Mouse (Mus musculus): ENCODE measurements around the gene Ehbp1l1. TPM values are rescaled to one million over a fixed set of nuclear protein-coding genes. Genes with fewer than 3 reads are reported as not detected.

Gene Ehbp1l1
- polyA plus RNA-seq, 1 experiment, result 73.8 TPM

DNA sequence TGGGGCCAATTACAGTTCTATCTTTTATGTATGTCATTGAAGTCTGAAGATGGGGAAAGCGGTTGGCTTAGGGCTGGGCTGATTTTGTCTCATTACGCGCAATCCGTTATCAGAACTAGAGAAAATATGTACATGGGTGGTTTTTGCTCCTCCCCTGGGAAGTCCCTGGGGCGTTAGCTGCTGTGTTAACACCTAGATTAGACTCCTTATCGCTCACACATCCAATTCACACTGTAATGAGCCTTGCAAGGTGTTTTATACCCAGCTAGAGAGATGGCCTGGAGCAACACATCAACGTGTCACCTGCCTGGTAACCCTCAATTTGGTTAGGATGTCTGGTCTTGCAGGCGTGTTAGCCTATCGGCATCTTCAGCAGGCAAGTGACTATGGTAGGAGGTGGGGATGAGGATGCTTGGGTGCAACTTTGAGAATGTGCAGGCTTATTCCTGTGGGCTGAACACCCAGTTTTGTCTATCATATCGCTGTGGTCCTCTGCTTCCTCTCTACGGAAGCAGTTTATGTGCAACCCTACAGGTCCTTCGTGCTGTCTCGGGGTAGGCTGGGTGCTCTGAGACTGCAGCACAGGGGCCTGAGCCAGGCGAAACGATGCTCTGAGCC lies 953 bp upstream of the Ehbp1l1 start:
- Histone ChIP-seq H3K4me3 (replicated peaks; ENCODE audit: extremely low read depth, low read depth, low read length) (peak overlapping the region; percentile 46), H3K4me1 (ENCODE audit: control insufficient read depth, insufficient read depth, low read length) (peaks cover 34% of the 10 kb centered on the region)
- TF ChIP-seq CTCF (IDR thresholded peaks at IDR 0.05; ENCODE audit: insufficient read depth, low read length) (no peak), POLR2A (IDR thresholded peaks at IDR 0.05; ENCODE audit: borderline replicate concordance, extremely low read depth, low read depth, low read length) (no peak)
- WGBS, result 37% methylated on average over 15 of the region's 15 CpGs
- DNase-seq, result no peak

DNA sequence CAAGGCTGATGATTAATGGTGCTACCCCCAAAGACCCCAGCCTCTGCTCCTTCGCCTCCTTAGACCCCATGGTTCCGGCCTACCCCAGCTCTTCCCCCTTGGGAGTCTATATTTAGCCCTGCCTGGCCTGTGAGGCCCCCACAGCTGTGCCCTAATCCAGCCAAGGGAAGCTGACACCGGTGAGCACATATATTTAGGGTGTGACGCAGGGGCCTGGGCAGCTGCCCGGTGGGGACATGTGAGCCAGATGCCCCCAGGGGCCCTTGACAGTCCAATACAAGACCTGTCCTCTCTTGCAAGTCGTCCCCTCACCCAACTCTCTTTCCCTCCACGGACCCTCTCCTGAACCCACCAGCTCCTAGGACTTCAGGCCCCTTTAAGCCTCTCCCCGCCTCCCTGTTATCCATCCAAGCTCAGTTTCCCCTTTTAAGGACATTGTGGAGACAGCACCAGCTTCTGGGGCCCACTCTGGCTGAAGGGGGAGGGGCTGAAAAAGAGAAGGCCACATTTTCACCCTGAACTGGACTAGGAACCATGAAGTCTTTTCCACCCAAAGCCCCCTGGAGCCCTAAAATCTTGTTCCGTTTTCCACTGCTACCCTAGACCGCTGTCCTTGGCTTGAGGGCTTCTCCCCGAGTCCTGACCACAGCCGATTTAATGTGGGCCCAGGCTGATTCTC lies 949 bp downstream of the Ehbp1l1 start:
- Histone ChIP-seq H3K4me1 (ENCODE audit: control insufficient read depth, insufficient read depth, low read length) (peaks cover 29% of the 10 kb centered on the region), H3K4me3 (replicated peaks; ENCODE audit: extremely low read depth, low read depth, low read length) (peak overlapping the region; percentile 79)
- TF ChIP-seq POLR2A (IDR thresholded peaks at IDR 0.05; ENCODE audit: borderline replicate concordance, extremely low read depth, low read depth, low read length) (no peak), CTCF (IDR thresholded peaks at IDR 0.05; ENCODE audit: insufficient read depth, low read length) (no peak)
- 31% methylated on average over 12 of the region's 12 CpGs for WGBS
- DNase-seq, result no peak

DNA sequence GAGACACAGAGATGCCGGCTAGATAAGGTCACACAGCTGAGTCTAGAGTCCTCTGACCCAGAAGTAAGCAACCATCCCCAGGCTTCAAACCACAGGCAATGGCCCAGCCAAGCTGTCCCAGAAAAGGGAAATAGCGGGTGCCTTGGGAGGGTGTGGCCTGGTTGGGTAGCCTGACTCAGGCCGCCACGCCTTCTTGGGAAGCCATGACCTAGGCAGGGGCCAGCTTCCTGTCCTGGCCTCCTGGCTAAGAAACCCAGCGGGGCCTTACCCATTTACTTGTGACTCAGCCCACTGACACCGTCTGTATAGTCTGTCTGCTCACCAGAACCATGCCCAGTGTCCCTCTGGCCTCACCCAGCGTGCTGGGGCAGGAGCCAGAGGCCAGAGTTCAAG lies 1.6 kb downstream of the Ehbp1l1 start:
- Histone ChIP-seq H3K4me3 (replicated peaks; ENCODE audit: extremely low read depth, low read depth, low read length) (peak overlapping the region; percentile 79), H3K4me1 (ENCODE audit: control insufficient read depth, insufficient read depth, low read length) (peaks cover 29% of the 10 kb centered on the region)
- no peak for TF ChIP-seq CTCF (IDR thresholded peaks at IDR 0.05; ENCODE audit: insufficient read depth, low read length)
- TF ChIP-seq POLR2A (IDR thresholded peaks at IDR 0.05; ENCODE audit: borderline replicate concordance, extremely low read depth, low read depth, low read length), result peak; percentile 64; the same call in 1 of the 2 replicates
- WGBS, result 19% methylated on average over 7 of the region's 7 CpGs
- peak; percentile 68 for DNase-seq

DNA sequence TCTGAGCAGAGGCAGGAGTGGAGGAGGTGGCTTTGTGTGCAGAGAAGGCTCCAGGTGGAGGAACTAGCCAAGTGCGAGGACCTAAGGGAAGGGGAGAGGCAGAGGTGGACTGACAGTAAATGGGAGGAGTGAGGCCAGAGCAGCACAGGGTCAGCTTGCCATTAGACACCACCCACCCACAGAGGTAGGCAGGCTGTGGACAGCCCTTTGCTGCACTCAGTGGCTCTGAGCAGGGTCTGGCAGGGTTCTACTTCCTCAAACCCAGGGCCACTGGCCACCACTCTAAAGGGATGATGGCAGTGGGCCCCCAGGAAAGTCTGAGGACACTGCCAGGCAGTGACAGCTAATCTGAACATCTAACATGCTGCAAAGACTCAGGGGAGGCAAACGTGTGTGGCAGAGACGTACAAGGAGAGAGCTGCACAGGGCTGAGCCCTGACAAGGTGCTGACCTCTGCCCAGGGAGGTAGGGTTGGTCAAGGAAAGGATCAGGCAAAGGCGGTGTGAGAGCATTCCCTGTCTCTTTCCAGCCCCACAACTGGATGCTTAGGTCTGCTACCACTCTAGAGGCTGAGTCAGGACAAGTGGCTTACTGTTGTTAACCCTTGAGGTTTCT lies 2.1 kb downstream of the Ehbp1l1 start:
- H3K4me3 ChIP-seq (replicated peaks; ENCODE audit: extremely low read depth, low read depth, low read length), result peak overlapping the region; percentile 79
- no peak for DNase-seq
- peaks cover 29% of the 10 kb centered on the region for H3K4me1 ChIP-seq (ENCODE audit: control insufficient read depth, insufficient read depth, low read length)
- TF ChIP-seq POLR2A (IDR thresholded peaks at IDR 0.05; ENCODE audit: borderline replicate concordance, extremely low read depth, low read depth, low read length) (no peak), CTCF (IDR thresholded peaks at IDR 0.05; ENCODE audit: insufficient read depth, low read length) (no peak)
- 41% methylated on average over 4 of the region's 4 CpGs for WGBS

DNA sequence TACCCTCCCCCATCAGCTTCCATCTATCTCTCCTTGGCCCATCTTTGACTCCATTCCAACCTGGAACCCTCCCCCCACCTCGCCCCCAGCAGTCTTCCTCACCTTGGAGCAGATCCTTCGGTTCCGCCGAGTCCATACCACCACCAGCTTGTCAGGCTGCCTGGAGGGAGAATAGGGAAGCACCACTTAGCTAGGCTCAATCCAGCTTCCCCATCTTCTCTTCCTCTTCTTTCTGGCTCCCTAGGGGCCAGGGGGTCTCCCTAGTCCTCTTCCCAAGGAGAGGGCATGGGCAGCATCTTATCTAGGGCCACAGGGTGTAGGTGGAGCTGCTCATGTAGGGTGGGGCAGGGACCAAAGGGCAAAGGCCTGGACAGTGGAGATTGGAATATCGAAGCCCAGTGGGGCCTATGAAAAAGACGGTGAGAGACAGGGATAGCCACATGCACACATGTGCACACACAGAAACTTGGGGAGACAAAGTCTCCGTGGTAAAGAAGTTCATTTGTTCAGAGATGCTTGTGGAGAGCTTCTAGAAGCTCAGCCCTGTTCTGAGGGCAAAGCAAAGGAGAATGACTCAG lies 3.2 kb downstream of the Ehbp1l1 start:
- 88% methylated on average over 7 of the region's 7 CpGs for WGBS
- TF ChIP-seq POLR2A (IDR thresholded peaks at IDR 0.05; ENCODE audit: borderline replicate concordance, extremely low read depth, low read depth, low read length) (no peak), CTCF (IDR thresholded peaks at IDR 0.05; ENCODE audit: insufficient read depth, low read length) (no peak)
- no peak for DNase-seq
- H3K4me3 ChIP-seq (replicated peaks; ENCODE audit: extremely low read depth, low read depth, low read length), result no peak overlapping the region
- H3K4me1 ChIP-seq (ENCODE audit: control insufficient read depth, insufficient read depth, low read length), result peaks cover 22% of the 10 kb centered on the region

DNA sequence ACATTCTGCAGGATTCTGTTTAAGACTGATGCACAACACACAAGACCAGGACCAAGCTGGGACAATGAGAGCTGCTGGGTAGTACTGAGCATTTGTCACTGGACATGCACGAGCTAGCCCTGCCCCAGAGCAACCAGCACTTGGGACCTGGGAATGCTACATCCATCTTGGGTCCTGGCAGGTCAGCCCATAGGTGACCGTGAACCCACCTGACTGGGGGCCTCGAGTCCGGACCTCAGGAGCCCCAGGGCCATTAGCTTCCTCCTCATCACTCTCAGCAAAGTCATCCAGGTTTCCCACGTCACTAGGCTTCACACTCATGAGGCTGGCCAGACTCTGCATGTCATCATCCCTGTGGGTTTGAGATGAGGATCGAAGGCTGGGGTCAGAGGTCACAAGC lies 4.9 kb downstream of the Ehbp1l1 start:
- TF ChIP-seq POLR2A (IDR thresholded peaks at IDR 0.05; ENCODE audit: borderline replicate concordance, extremely low read depth, low read depth, low read length), result no peak
- TF ChIP-seq CTCF (IDR thresholded peaks at IDR 0.05; ENCODE audit: insufficient read depth, low read length), result no peak
- Histone ChIP-seq H3K4me1 (ENCODE audit: control insufficient read depth, insufficient read depth, low read length) (peaks cover 15% of the 10 kb centered on the region), H3K4me3 (replicated peaks; ENCODE audit: extremely low read depth, low read depth, low read length) (no peak overlapping the region)
- whole genome bisulfite sequencing, result 89% methylated on average over 6 of the region's 6 CpGs
- no peak for DNase-seq

DNA sequence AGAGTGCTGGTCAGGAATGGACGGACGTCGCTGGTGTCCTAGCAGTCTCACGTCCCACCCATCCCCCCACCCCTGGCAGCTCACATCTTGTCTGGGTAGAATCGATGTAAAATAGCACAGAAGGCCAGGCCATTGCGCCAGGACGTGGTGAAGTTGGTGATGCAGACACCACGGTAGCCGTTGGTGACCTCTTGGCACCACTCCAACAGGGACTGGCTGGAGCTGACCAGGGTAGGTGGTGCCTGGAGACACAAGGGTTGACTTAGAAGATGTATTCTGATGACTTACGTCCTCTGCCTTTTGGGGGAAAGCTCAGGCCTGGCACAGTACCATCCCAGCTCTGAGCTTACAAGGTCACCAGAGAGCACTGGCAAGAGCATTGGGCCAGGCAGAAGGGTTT lies 9.2 kb downstream of the Ehbp1l1 start:
- no peak for DNase-seq
- 49% methylated on average over 10 of the region's 10 CpGs for WGBS
- TF ChIP-seq CTCF (IDR thresholded peaks at IDR 0.05; ENCODE audit: insufficient read depth, low read length), result no peak
- TF ChIP-seq POLR2A (IDR thresholded peaks at IDR 0.05; ENCODE audit: borderline replicate concordance, extremely low read depth, low read depth, low read length), result 0 out of 2 replicates have a peak, but pooled peaks have one; percentile 6
- peaks cover 8% of the 10 kb centered on the region for H3K4me1 ChIP-seq (ENCODE audit: control insufficient read depth, insufficient read depth, low read length)
- H3K4me3 ChIP-seq (replicated peaks; ENCODE audit: extremely low read depth, low read depth, low read length), result no peak overlapping the region

DNA sequence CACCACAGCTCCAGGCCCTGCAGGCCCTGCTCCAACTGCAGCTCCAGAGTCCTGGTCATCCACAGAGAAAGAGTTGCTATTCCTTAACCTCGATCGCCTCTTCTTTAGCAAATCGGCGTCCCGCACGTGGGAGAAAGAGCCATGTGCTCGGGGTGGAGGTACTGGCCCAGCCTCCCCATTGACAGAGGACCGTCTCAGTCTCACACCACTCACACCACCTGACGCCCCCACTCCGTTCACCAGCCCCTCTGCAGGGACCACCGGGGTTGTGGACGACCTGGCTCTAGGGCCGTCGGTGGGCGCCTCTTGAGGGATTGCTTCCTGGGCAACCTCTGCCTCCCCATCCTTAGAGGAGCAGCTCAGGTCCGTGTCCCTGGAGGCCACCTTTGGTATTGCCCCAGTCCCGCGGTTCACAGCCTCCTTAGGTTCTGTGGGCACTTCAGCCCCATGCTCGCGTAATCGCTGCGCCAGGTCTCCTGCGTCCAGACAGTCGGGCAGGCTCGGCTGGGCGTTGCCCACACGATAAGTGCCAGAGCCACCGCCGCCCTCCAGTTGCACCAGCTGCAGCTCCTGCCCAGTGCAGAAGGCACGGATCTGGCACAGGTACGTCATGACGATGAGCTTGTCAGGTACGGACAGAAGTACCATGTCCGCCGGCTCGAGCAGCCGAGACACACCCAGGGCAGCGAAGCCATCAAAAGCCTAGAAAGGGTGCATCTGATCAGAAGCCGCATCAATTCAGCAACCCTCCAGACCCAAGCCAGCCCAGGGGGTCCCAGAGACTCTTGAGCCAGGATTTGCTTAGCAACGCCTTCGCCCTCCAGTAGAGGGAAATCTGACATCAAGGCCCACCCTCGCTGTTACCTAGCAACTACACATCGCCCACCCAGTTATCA lies 10.1 kb downstream of the Ehbp1l1 start:
- peak; percentile 56 for DNase-seq
- no peak overlapping the region for H3K4me3 ChIP-seq (replicated peaks; ENCODE audit: extremely low read depth, low read depth, low read length)
- peaks cover 10% of the 10 kb centered on the region for H3K4me1 ChIP-seq (ENCODE audit: control insufficient read depth, insufficient read depth, low read length)
- 51% methylated on average over 43 of the region's 43 CpGs for WGBS
- TF ChIP-seq CTCF (IDR thresholded peaks at IDR 0.05; ENCODE audit: insufficient read depth, low read length) (peak; percentile 26; the same call in 1 of the 2 replicates), POLR2A (IDR thresholded peaks at IDR 0.05; ENCODE audit: borderline replicate concordance, extremely low read depth, low read depth, low read length) (no peak)

DNA sequence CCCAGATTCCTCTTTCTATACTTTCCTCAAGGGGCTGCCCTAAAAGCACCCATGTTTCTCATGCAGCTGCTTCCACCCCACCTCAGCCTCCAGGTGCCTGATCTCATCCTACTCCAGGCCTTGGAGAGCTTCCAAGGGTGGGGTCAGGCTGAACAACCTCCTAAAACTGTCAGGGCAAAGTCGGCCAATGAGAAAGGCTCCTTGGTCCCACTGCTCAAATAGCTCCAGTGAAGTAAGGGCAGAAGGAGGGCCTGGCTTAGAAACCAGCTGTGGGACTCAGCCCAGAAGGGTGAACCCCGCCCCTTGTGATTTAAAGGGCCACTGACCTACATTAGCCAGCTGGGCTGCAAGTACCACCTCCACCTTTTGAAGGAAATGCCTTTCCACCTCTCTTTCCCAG lies 12.4 kb downstream of the Ehbp1l1 start:
- DNase-seq, result peak; percentile 77
- Histone ChIP-seq H3K4me3 (replicated peaks; ENCODE audit: extremely low read depth, low read depth, low read length) (no peak overlapping the region), H3K4me1 (ENCODE audit: control insufficient read depth, insufficient read depth, low read length) (peaks cover 10% of the 10 kb centered on the region)
- no peak for TF ChIP-seq CTCF (IDR thresholded peaks at IDR 0.05; ENCODE audit: insufficient read depth, low read length)
- TF ChIP-seq POLR2A (IDR thresholded peaks at IDR 0.05; ENCODE audit: borderline replicate concordance, extremely low read depth, low read depth, low read length), result no peak
- WGBS, result 3% methylated on average over 2 of the region's 2 CpGs

Data from lung, adult 2 months (tissue).